Mouse (Mus musculus) right cerebral cortex, adult 2 months (tissue): ENCODE data around the gene Fam98c.

Experiments used
- DNase-seq, 2 experiments: peaks; one replicate each; pipeline ENCODE4 v3.0.0; 2021 to 2022; ENCODE audit warnings: low spot score in 2 of 2

Gene Fam98c

DNA sequence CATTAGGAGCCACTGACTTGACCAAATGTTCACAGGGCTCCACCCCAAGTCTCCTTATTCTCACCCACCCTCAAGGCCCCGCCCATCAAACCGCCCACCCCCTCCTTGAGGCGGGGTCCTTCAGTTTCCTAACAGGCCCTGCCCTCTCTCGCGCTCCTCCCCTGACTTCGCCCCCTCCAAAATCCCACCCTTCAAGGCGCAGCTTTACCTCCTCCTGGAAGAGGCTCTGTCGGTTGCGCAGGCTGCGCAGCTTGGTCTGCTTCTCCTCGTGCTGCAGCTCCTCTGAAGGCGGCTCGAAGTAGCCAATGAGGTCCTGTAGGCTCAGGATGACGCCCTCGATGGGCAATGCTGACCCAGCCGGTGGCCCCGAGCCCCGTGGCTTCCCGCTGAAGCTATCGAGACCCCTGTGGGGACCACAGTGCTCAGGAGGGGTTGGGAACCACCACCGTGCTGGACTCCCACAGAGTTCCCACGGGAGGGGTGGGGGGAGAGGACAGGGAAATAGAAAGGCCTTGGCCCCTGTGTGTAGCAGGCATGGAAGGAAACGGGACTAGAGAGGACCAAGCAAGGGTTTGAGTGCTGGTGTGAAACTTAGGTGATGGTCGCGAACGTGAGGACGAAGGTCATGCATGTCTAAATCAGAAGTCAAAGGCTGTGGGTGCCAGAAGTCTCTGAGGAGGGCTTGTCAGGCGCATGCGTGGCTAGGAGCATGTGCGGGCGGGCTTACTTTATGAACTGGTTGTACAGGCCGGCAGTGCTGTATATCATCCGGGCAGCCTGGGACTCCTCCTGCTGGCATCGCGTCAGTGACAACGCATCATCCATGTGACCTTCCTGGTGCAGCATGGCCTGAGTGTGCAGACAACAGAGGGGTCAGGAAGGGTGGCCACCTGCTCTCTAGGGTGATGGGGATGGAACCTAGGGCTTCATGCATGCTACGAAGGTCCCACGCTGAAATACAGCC is 46.8 kb downstream of the Fam98c start:
- peak; percentile 23 to 26 for DNase-seq
